Mouse (Mus musculus) heart, adult 18-20 months (tissue): ENCODE data around the gene Slc30a3. TPM values are rescaled to one million over a fixed set of nuclear protein-coding genes. Genes with fewer than 3 reads are reported as not detected.
"Not testable (repeated sequence)": the region's sequence is repeated elsewhere in the genome, so short reads cannot be mapped to it uniquely, and the experiment has no call there.

Source experiments
- DNase-seq, 2 experiments: peaks; one replicate each; pipeline ENCODE4 v3.0.0; 2021 to 2022; ENCODE audit warnings: mixed read lengths in 1 of 2
- total RNA-seq, 2 experiments: library from RNA; stranded (reverse); gene quantifications; 2 replicates each; pipeline ENCODE4 v1.2.3; 2021

Slc30a3 gene
- total RNA-seq, 2 experiments from 2014 or later: not detected

DNA sequence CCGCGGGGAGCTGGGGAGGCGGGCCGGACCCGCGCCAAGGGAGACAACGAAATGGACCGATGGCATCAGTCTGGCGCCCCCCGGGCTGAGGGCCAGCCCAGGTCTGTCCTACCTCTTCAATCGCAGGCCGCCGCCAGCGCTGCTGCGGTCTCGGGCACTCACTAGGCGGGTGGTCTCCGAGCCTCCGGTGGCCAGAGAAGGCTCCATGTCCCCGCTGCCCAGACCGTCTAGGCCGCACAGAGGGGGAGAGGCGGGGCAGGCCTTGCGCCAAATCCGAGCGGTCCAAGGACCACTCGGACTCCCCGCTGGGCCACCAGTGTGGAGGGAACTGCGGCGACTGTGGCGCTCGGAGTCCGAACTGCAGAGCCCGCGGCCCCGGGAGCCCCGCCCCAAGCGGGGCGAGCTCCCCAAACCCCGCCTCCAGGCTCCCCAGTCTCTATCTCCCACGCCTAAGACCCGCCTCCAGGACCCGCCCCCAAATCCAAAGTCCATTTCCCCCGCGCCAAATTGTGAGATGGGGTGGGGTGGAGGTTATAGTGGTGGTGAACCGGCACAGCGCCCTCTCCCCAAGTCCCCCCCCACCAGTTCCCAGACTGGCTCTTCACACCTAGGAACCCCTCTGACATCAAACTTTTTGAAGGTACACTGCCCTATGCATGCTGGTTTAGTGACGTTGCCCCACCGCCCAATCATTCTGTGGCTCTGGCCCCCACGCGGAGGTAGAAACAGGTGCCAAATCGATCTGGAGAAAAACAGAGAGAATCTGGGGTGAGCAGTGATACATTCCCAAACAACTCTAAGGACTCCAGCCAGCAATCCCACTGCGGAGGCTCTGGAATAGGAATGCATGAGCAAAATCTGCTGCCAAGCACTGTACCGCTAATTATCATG, 14.6 kb downstream of the Slc30a3 start:
- DNase-seq: peak; percentile 52 to 56

DNA sequence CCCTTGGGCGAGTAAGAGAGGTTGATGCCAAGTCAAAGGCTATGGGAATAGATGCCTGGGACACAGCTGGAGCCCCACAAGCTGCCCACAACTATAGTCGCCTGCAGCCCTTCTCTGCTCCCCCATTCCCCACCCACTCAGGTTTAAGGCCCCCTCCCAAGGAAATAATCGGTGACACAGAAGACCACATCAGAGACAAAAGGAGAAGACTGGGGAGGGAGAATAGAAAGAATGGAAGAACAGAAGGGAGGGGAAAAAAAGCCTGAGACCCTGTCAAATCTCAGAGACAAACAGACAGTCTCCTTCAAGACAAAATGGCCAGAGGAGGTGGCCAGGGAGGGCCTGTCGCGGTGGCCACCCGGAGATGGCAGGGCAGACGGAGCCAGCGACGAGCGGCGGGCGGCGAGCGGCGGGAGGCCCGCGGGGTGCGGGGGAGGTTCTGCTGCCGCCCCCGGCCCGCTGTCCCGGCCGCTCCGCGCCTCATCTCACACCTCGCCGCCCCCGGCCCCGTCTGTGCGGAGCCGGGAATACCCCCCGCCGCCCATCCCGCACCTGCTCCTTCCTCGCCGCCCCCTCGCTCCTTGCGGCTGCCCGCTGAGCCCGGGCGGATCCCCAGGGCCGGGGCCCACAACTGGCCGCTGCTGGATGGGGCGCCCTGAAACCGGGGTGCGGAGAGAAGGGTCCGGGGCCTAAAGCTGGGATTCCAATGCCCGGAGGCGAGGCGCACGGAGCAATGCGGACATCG, 15.6 kb downstream of the Slc30a3 start:
- DNase-seq: no peak

DNA sequence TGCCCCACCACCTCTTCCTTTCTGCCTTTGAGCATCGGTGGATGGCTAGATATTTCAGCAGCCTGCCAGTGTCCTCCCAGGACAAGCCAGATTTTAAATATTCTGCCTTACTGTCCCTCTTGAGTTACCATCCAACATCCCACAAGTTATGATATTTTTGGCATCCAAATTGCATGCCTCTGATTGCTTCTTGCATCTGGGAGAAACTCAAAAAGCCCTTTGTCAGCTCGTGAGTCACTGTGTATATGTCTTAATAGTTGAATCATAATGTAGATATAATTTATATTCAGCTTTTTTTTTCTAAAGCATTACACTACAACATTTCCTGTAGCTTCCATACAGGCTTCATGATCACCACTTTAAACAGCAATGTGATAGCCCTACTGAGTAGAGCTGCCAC, 20.9 kb downstream of the Slc30a3 start:
- no peak for DNase-seq

DNA sequence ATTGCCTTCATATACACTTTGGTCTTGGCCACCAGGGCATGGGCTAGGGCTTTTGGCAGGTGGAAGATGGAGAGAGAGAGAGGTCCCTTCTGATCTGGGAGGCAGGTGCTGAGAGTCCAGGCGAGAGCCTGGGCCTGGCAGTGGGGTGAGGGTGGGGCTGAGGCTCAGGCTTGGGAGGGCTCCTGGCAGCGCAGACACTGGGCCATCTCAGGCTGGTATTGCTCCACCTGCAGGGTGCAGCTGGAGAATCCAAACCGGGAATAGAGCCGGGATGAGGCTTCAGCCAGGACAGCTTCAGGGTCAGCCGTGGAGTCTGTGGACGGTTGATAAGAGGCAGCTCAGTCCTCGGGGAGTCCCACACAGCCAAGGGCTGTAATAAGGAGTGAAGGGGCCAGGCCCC, 21.4 kb downstream of the Slc30a3 start:
- no peak for DNase-seq

DNA sequence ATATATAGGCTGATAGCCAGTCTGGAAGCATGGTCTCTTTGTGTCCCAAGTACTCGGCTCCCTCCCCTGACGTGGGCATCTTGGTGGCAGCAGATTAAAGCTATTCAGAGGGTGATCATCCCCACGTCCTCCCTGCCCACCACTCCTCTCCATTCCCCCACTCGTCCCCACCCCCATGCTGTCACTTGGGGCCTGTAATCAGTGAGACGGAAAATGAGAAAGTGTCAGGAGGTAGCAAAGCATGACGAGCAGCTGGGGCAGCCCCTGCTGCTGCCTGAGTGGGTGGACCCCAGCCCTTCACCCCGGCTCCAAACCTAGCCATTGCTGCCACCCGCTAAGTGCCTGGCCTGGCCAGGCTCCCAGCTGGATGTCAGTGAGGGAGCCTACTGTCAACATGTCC, 24.1 kb downstream of the Slc30a3 start:
- no peak for DNase-seq

DNA sequence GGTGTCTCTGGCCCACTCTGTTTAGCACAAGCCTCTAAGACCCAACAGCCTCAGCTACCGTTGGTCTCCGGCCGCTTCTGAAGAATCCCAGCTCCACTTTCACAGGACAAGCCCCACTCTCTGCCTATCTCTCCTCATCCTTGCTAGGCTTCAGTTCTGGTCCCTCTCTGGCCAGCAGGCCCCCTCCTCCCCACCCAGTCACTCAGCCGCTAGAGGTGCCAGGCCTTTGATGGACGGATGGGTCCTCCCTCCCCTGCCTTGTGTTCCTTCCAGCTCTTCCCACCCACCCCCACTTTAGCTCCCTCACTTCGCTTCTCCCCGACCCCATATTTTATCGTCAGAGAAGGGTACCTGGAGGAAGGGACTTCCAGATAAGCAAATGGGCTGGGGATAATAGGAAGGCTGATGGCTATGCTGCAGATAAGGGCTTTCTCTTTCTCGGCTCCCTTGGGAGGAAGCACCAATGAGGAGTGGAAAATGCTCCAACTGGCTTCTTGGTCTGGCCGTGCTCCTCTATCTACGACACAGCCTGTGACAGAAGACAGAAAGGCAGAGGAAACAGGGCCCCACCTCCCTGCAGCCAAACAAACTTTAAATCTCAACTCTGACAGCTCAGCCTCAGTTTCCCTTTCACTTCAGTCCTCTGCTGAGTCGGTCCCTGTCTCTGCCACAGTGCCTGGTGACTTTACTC, 25.0 kb downstream of the Slc30a3 start:
- peak; percentile 58 to 73 for DNase-seq

DNA sequence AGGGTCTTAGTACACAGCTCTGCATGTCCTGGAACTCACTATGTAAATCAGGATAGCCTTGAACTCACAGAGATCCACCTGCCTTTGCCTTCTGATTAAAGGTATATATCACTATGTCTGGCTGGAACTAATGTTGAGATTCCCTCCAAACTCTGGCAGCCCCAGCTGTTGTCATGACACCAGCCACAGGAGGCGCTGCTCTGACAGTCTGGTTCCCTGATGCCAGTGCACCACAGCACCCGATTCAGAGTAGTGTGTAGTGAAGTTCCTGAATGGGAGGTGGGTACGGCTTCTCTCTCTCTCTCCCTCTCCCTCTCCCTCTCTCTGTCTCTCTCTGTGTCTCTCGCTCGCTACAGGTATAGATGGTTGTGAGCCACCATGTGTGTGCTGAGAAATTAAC, 25.7 kb downstream of the Slc30a3 start:
- peak; percentile 73 to 82 for DNase-seq

- DNase-seq: peak in 1 of 2 experiments; percentile 55
Measured at GRCm38 (mm10) chr5:31081386-31081785, 26.7 kb downstream of the Slc30a3 start.

- DNase-seq: no peak
Measured at GRCm38 (mm10) chr5:31080795-31081164, 27.3 kb downstream of the Slc30a3 start.

DNA sequence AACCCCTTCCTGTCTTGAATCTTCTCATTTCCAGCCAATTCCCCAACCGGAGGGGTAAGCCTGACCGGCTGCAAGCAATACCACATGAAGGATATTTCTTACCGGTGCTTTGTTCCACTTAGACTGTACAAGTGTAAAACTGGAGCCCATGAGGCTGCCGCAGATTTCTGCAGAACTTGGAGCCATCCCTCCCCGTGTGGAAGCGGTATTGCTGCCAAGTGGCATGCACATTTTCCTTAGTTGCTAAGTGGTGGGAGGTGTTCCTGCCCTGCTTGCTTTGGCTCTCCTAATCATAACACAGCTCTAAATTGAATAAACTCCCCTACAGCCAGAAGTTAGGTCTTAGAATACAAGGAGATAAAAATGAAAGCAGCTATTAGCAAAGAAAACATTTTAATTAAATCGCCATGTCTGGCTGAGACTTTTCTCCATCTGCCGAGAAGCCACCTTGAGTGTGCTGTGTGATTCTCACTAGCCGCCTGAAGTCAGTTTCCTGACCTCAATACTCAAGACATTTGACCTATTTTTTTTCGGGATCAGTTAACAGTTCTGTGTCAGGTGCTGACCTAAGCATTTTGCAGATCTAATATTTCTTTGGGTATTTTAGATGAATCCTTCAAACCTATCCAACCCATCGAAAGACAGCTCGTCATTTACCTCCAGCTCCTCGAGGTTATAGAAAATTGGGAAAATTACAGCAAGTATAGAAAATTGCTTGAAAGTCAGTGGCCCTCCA, 27.8 kb downstream of the Slc30a3 start:
- DNase-seq: peak; percentile 26 to 37

- DNase-seq: no peak
Measured at GRCm38 (mm10) chr5:31076346-31076745, 31.7 kb downstream of the Slc30a3 start.

DNA sequence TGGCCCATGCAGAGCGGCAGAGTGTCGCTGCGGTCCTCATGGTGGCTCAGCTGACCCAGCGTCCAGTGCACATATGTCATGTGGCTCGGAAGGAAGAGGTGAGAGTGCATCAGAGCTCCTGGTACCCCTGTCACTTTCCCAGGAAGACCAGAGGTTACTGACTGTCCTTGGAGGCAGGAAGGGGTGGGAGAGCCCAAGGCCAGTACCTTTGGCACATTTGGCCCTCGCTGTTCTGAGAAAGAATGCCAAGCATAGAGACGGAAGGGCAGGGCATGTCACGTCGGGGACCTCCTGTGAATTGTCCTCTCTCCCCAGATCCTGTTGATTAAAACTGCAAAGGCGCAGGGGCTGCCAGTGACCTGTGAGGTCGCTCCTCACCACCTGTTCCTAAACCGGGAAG, 34.9 kb downstream of the Slc30a3 start:
- DNase-seq: peak in 1 of 2 experiments; percentile 53

DNA sequence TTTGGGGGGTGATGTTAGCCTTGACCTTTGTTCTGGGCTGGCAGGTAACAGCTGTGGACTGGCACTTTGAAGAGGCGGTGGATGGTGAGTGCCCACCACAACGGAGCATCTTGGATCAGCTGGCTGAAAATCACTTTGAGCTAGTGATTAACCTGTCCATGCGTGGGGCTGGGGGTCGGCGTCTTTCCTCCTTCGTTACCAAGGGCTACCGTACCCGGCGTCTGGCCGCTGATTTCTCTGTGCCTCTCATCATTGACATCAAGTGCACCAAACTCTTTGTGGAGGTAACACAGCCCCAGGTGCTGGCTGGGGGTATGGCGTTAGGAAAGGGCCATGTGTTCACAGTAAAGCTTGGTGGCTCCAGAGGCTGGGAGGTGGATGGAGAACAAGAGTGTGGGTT, 36.2 kb downstream of the Slc30a3 start:
- no peak for DNase-seq

DNA sequence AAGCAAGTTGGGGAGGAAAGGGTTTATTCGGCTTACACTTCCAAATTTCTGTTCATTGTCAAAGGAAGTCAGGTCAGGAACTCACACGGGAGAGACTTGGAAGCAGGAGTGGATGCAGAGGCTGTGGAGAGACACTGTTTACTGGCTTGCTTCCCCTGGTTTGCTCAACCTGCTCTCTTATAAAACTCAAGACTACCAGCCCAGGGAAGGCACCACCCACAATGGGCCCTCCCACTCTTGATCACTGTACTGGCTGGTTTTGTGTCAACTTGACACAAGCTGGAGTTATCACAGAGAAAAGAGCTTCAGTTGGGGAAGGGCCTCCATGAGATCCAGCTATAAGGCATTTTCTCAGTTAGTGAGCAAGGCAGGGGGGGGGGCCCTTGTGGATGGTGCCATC, 37.0 kb downstream of the Slc30a3 start:
- DNase-seq: no peak

- DNase-seq: no peak
Measured at GRCm38 (mm10) chr5:31069810-31070209, 38.2 kb downstream of the Slc30a3 start.

GRCm38 (mm10) chr5:31055216-31056140, 52.6 kb downstream of the Slc30a3 start:
- no peak for DNase-seq

GRCm38 (mm10) chr5:31054261-31055215, 53.5 kb downstream of the Slc30a3 start, which contains the start of gene Cad:
Cad (plus strand) TSS chr5:31054780.
- DNase-seq: peak; percentile 97

DNA sequence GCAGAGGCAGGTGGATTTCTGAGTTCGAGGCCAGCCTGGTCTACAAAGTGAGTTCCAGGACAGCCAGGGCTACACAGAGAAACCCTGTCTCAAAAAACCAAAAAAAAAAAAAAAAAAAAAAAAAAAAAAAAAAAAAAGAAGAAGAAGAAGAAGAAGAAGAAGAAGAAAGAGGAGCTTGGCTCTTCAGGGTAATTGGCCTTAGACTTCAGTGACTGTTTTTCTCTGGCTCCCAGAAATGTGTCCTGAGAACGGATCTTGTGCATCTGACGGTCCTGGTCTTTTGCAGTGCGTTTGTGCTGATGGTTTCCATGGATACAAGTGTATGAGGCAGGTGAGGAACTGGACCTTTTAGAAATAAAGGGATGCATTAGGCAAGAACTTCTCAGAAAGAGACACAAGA, 54.3 kb downstream of the Slc30a3 start:
- DNase-seq: not testable (repeated sequence)

DNA sequence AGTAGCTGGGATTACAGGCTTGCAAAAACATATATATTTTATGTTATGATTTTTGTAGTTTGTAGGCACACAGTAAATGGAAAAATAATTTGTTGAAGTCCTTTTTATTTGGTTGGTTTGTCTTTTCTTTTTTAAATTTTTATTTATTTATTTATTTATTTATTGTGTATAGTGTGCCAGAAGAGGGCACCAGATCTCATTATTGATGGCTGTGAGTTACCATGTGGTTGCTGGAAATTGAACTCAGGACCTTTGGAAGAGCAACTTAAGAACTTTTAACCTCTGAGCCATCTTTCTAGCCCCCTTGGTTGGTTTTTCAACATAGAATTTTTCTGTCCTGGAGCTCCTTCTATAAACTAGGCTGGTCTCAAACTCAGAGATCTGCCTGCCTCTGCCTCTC, 57.6 kb downstream of the Slc30a3 start:
- DNase-seq: no peak
